In the genomic region with DNA sequence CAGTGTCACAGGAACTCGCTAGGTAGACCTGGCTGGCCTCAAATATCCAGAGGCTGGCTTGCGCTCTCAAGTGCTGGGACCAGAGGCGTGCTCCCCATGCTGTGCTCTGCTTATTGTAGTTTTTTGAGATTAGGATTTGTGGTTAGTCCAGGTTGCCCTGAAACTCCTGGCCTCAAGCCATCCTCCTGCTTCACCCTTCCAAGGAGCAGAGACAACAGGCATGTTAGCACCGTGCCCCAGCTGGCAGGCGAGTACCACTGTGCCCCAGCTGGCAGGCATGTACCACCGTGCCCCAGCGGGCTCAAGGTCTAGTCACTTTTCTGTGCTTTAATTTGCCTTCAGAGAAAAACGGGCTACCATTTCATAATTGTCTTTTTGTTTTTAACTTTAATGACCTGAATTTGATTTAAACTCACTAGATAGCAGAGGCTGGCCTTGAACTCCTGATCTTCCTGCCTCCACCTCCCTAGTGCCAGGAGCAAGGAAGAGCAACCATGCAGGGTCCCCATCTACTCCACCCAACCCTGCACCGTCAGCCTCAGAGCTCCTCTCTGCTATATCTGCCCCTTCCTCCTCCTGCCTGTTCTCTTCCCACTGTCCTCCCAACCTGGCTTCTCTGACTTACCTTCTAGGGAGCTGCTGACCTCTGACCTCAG, we compare ENCODE assay signal across 13 mouse cellular contexts. TPM values are rescaled to one million over a fixed set of nuclear protein-coding genes. Genes with fewer than 3 reads are reported as not detected.
DNase-seq lines count a peak whose midpoint lies in the region; ATAC-seq lines count a peak whose summit lies in the region.
"Had no signal": no experiment of that assay in that cellular context is flagged by ENCODE, and none has a peak within 500 bp of the region (broad histone marks: within the 10 kb centered on the region; RNA-seq: fewer than 3 reads in every experiment).

No protein-coding gene starts in this region.

- no peak overlapping the region for H3K9ac ChIP-seq in forebrain, embryonic 11.5 days (ENCODE audit: low read length)
- no peak overlapping the region for H3K9ac ChIP-seq in forebrain, embryonic 15.5 days (replicated peaks)
- 0 out of 2 replicates have a peak overlapping the region, but pooled peaks have one; percentile 12 for H3K9ac ChIP-seq in midbrain, embryonic 11.5 days (ENCODE audit: low read length)
- no peak overlapping the region for H3K9ac ChIP-seq in midbrain, embryonic 14.5 days (replicated peaks; ENCODE audit: low read length)
- H3K9ac ChIP-seq: hindbrain, embryonic 15.5 days; limb, embryonic 13.5 days had no signal

- no peak for DNase-seq in forebrain, embryonic 11.5 days (ENCODE audit: low spot score)
- DNase-seq in midbrain, embryonic 11.5 days (ENCODE audit: low spot score, missing footprints): no peak
- DNase-seq in midbrain, embryonic 14.5 days: no peak
- DNase-seq in embryonic facial prominence, embryonic 10.5 days (ENCODE audit: low spot score): no peak
- no peak for DNase-seq in frontal cortex, adult 2 months (ENCODE audit: extremely low spot score in 1 of 2, low spot score in 1 of 2)
- DNase-seq in right cerebral cortex, adult 18-20 months: no peak
- DNase-seq: cerebellum, adult 9-10 months; heart, adult 18-20 months had no signal

- no peak for ATAC-seq in forebrain, embryonic 11.5 days (replicated peaks; ENCODE audit: low FRiP score)
- ATAC-seq in forebrain, embryonic 15.5 days (replicated peaks): no peak
- no peak for ATAC-seq in midbrain, embryonic 11.5 days (ENCODE audit: low FRiP score)
- no peak for ATAC-seq in midbrain, embryonic 14.5 days (ENCODE audit: low FRiP score, low TSS enrichment)
- ATAC-seq in megakaryocyte progenitor cell, adult 5-6 weeks (replicated peaks; ENCODE audit: poor library complexity): peak; percentile 21

- H3K27ac ChIP-seq in forebrain, embryonic 11.5 days (ENCODE audit: low read depth, low read length): no peak overlapping the region
- H3K27ac ChIP-seq in forebrain, embryonic 15.5 days (replicated peaks): no peak overlapping the region
- H3K27ac ChIP-seq in midbrain, embryonic 11.5 days (ENCODE audit: low read depth, low read length): no peak overlapping the region
- H3K27ac ChIP-seq in midbrain, embryonic 14.5 days (replicated peaks; ENCODE audit: low read depth, low read length): no peak overlapping the region
- H3K27ac ChIP-seq in embryonic facial prominence, embryonic 10.5 days (replicated peaks): no peak overlapping the region
- H3K27ac ChIP-seq: hindbrain, embryonic 15.5 days; limb, embryonic 13.5 days; macrophage had no signal

- peak overlapping the region; percentile 10; the same call in 1 of the 2 replicates for H3K4me3 ChIP-seq in forebrain, embryonic 11.5 days (ENCODE audit: low read depth, low read length)
- no peak overlapping the region for H3K4me3 ChIP-seq in forebrain, embryonic 15.5 days
- H3K4me3 ChIP-seq in midbrain, embryonic 11.5 days (ENCODE audit: low read depth, low read length): no peak overlapping the region
- no peak overlapping the region for H3K4me3 ChIP-seq in midbrain, embryonic 14.5 days (replicated peaks; ENCODE audit: low read depth, low read length)
- H3K4me3 ChIP-seq in embryonic facial prominence, embryonic 10.5 days: peak overlapping the region; percentile 6; the same call in 1 of the 2 replicates
- H3K4me3 ChIP-seq: hindbrain, embryonic 15.5 days; limb, embryonic 13.5 days had no signal

- no peaks in the 10 kb centered on the region for H3K36me3 ChIP-seq in forebrain, embryonic 11.5 days (ENCODE audit: control insufficient read depth, insufficient read depth, low read length)
- no peaks in the 10 kb centered on the region for H3K36me3 ChIP-seq in forebrain, embryonic 15.5 days
- no peaks in the 10 kb centered on the region for H3K36me3 ChIP-seq in midbrain, embryonic 11.5 days (ENCODE audit: control insufficient read depth, insufficient read depth, low read length)
- H3K36me3 ChIP-seq in midbrain, embryonic 14.5 days (ENCODE audit: control insufficient read depth, insufficient read depth, low read length): no peaks in the 10 kb centered on the region
- H3K36me3 ChIP-seq in embryonic facial prominence, embryonic 10.5 days (replicated peaks): no peaks in the 10 kb centered on the region
- H3K36me3 ChIP-seq: hindbrain, embryonic 15.5 days; limb, embryonic 13.5 days had no signal

- no peak overlapping the region for H3K4me2 ChIP-seq in forebrain, embryonic 11.5 days (ENCODE audit: low read depth, low read length, severe bottlenecking)
- no peak overlapping the region for H3K4me2 ChIP-seq in forebrain, embryonic 15.5 days (replicated peaks)
- H3K4me2 ChIP-seq in midbrain, embryonic 11.5 days: no peak overlapping the region
- no peak overlapping the region for H3K4me2 ChIP-seq in midbrain, embryonic 14.5 days (ENCODE audit: low read length)
- H3K4me2 ChIP-seq: hindbrain, embryonic 15.5 days; limb, embryonic 13.5 days had no signal

- H3K9me3 ChIP-seq in forebrain, embryonic 11.5 days (ENCODE audit: control insufficient read depth, low read length): no peaks in the 10 kb centered on the region
- no peaks in the 10 kb centered on the region for H3K9me3 ChIP-seq in forebrain, embryonic 15.5 days
- no peaks in the 10 kb centered on the region for H3K9me3 ChIP-seq in midbrain, embryonic 11.5 days (ENCODE audit: control insufficient read depth, low read length)
- no peaks in the 10 kb centered on the region for H3K9me3 ChIP-seq in midbrain, embryonic 14.5 days (ENCODE audit: control insufficient read depth, low read length)
- peaks cover 3% of the 10 kb centered on the region; the same call in 1 of the 2 replicates for H3K9me3 ChIP-seq in embryonic facial prominence, embryonic 10.5 days
- H3K9me3 ChIP-seq: hindbrain, embryonic 15.5 days; limb, embryonic 13.5 days had no signal

- 78% methylated on average over 9 of the region's 9 CpGs for WGBS in forebrain, embryonic 11.5 days
- 71% methylated on average over 9 of the region's 9 CpGs for whole genome bisulfite sequencing in forebrain, embryonic 15.5 days
- WGBS in midbrain, embryonic 11.5 days: 80% methylated on average over 9 of the region's 9 CpGs
- 81% methylated on average over 9 of the region's 9 CpGs for WGBS in midbrain, embryonic 14.5 days
- 81% methylated on average over 9 of the region's 9 CpGs for WGBS in embryonic facial prominence, embryonic 10.5 days

- H3K4me1 ChIP-seq in forebrain, embryonic 11.5 days (replicated peaks; ENCODE audit: control insufficient read depth, insufficient read depth, low read length): peaks cover 6% of the 10 kb centered on the region; the same call in 1 of the 2 replicates
- peaks cover 9% of the 10 kb centered on the region; the same call in 1 of the 2 replicates for H3K4me1 ChIP-seq in forebrain, embryonic 15.5 days
- peaks cover 7% of the 10 kb centered on the region; the same call in 1 of the 2 replicates for H3K4me1 ChIP-seq in midbrain, embryonic 11.5 days (ENCODE audit: control insufficient read depth, insufficient read depth, low read length)
- no peaks in the 10 kb centered on the region for H3K4me1 ChIP-seq in midbrain, embryonic 14.5 days (ENCODE audit: control insufficient read depth, insufficient read depth, low read length)
- H3K4me1 ChIP-seq in embryonic facial prominence, embryonic 10.5 days: peaks cover 27% of the 10 kb centered on the region

- H3K27me3 ChIP-seq in forebrain, embryonic 11.5 days (ENCODE audit: control insufficient read depth, insufficient read depth, low read length): peaks cover 14% of the 10 kb centered on the region
- H3K27me3 ChIP-seq in forebrain, embryonic 15.5 days: peaks cover 22% of the 10 kb centered on the region
- H3K27me3 ChIP-seq in midbrain, embryonic 11.5 days (ENCODE audit: control insufficient read depth, insufficient read depth, low read length): peaks cover 13% of the 10 kb centered on the region
- H3K27me3 ChIP-seq in midbrain, embryonic 14.5 days (ENCODE audit: control insufficient read depth, insufficient read depth, low read length): peaks cover 19% of the 10 kb centered on the region; the same call in 1 of the 2 replicates
- H3K27me3 ChIP-seq in embryonic facial prominence, embryonic 10.5 days (replicated peaks; ENCODE audit: low read depth, poor library complexity, severe bottlenecking): peaks cover 62% of the 10 kb centered on the region

RNA-seq across cellular contexts. Expression of gene Acp5, which starts 0.4 kb away (rescaled TPM):
- 17.8 and 20.7 TPM in 2 replicates for polyA plus RNA-seq in forebrain, embryonic 11.5 days (2014; fragmentation: Nextera tagmentation; extraction: Ambion mirVana)
- 0.17 and 0.84 TPM in 2 replicates for polyA plus RNA-seq in forebrain, embryonic 15.5 days (2015; fragmentation: Nextera tagmentation; extraction: Ambion mirVana)
- polyA plus RNA-seq in midbrain, embryonic 11.5 days (2014; fragmentation: Nextera tagmentation; extraction: Ambion mirVana): 15.4 and 19.7 TPM in 2 replicates
- polyA plus RNA-seq in midbrain, embryonic 14.5 days (2014; fragmentation: Nextera tagmentation; extraction: Ambion mirVana): 0.79 TPM in 1 of 2 replicates, not detected in the other
- 16.6 and 17.5 TPM in 2 replicates for polyA plus RNA-seq in embryonic facial prominence, embryonic 10.5 days (2016; fragmentation: Nextera tagmentation; extraction: Ambion mirVana)
- 3.3 and 4.1 TPM in 2 replicates for total RNA-seq in megakaryocyte progenitor cell, adult 5-6 weeks (2015)
- total RNA-seq in megakaryocyte progenitor cell, adult 5-6 weeks (2017): 2.9 and 5.3 TPM in 2 replicates
- 0.60 and 1.6 TPM in 2 replicates for polyA plus RNA-seq in frontal cortex, adult 2 months (2012; rRNA removed)

RNA-seq across cellular contexts. Expression of gene Elof1, which starts 18.1 kb away (rescaled TPM):
- 205 and 233 TPM in 2 replicates for polyA plus RNA-seq in forebrain, embryonic 11.5 days (2014; fragmentation: Nextera tagmentation; extraction: Ambion mirVana)
- polyA plus RNA-seq in forebrain, embryonic 15.5 days (2015; fragmentation: Nextera tagmentation; extraction: Ambion mirVana): 179 and 181 TPM in 2 replicates
- 208 and 225 TPM in 2 replicates for polyA plus RNA-seq in midbrain, embryonic 11.5 days (2014; fragmentation: Nextera tagmentation; extraction: Ambion mirVana)
- 182 and 196 TPM in 2 replicates for polyA plus RNA-seq in midbrain, embryonic 14.5 days (2014; fragmentation: Nextera tagmentation; extraction: Ambion mirVana)
- 241 and 245 TPM in 2 replicates for polyA plus RNA-seq in embryonic facial prominence, embryonic 10.5 days (2016; fragmentation: Nextera tagmentation; extraction: Ambion mirVana)
- total RNA-seq in megakaryocyte progenitor cell, adult 5-6 weeks (2015): 106 and 124 TPM in 2 replicates
- total RNA-seq in megakaryocyte progenitor cell, adult 5-6 weeks (2017): 43.6 and 49.6 TPM in 2 replicates
- polyA plus RNA-seq in frontal cortex, adult 2 months (2012; rRNA removed): 107 and 121 TPM in 2 replicates

RNA-seq across cellular contexts. Expression of gene Pigyl, which starts 21.5 kb away (rescaled TPM):
- 59.9 and 62.5 TPM in 2 replicates for polyA plus RNA-seq in forebrain, embryonic 11.5 days (2014; fragmentation: Nextera tagmentation; extraction: Ambion mirVana)
- 85.9 and 89.6 TPM in 2 replicates for polyA plus RNA-seq in forebrain, embryonic 15.5 days (2015; fragmentation: Nextera tagmentation; extraction: Ambion mirVana)
- 63.9 and 66.6 TPM in 2 replicates for polyA plus RNA-seq in midbrain, embryonic 11.5 days (2014; fragmentation: Nextera tagmentation; extraction: Ambion mirVana)
- 94.1 and 96.4 TPM in 2 replicates for polyA plus RNA-seq in midbrain, embryonic 14.5 days (2014; fragmentation: Nextera tagmentation; extraction: Ambion mirVana)
- polyA plus RNA-seq in embryonic facial prominence, embryonic 10.5 days (2016; fragmentation: Nextera tagmentation; extraction: Ambion mirVana): 45.1 and 48.2 TPM in 2 replicates
- total RNA-seq in megakaryocyte progenitor cell, adult 5-6 weeks (2015): 21.8 and 25.4 TPM in 2 replicates
- total RNA-seq in megakaryocyte progenitor cell, adult 5-6 weeks (2017): 28.4 and 31.8 TPM in 2 replicates
- polyA plus RNA-seq in frontal cortex, adult 2 months (2012; rRNA removed): 93.7 and 106 TPM in 2 replicates

RNA-seq across cellular contexts. Expression of gene Cnn1, which starts 36.1 kb away (rescaled TPM):
- 1.00 and 1.2 TPM in 2 replicates for polyA plus RNA-seq in forebrain, embryonic 11.5 days (2014; fragmentation: Nextera tagmentation; extraction: Ambion mirVana)
- 0.53 and 1.1 TPM in 2 replicates for polyA plus RNA-seq in forebrain, embryonic 15.5 days (2015; fragmentation: Nextera tagmentation; extraction: Ambion mirVana)
- 1.3 and 1.6 TPM in 2 replicates for polyA plus RNA-seq in midbrain, embryonic 11.5 days (2014; fragmentation: Nextera tagmentation; extraction: Ambion mirVana)
- polyA plus RNA-seq in midbrain, embryonic 14.5 days (2014; fragmentation: Nextera tagmentation; extraction: Ambion mirVana): 0.58 and 0.61 TPM in 2 replicates
- 1.3 and 3.1 TPM in 2 replicates for polyA plus RNA-seq in embryonic facial prominence, embryonic 10.5 days (2016; fragmentation: Nextera tagmentation; extraction: Ambion mirVana)
- not detected in 2 replicates for total RNA-seq in megakaryocyte progenitor cell, adult 5-6 weeks (2015)
- not detected in 2 replicates for total RNA-seq in megakaryocyte progenitor cell, adult 5-6 weeks (2017)
- polyA plus RNA-seq in frontal cortex, adult 2 months (2012; rRNA removed): 1.4 and 2.3 TPM in 2 replicates
- polyA plus RNA-seq: macrophage had no signal

RNA-seq across cellular contexts. Expression of gene Ecsit, which starts 49.9 kb away (rescaled TPM):
- polyA plus RNA-seq in forebrain, embryonic 11.5 days (2014; fragmentation: Nextera tagmentation; extraction: Ambion mirVana): 34.6 and 39.6 TPM in 2 replicates
- 59.2 and 59.7 TPM in 2 replicates for polyA plus RNA-seq in forebrain, embryonic 15.5 days (2015; fragmentation: Nextera tagmentation; extraction: Ambion mirVana)
- polyA plus RNA-seq in midbrain, embryonic 11.5 days (2014; fragmentation: Nextera tagmentation; extraction: Ambion mirVana): 31.2 and 31.5 TPM in 2 replicates
- 45.6 and 48.5 TPM in 2 replicates for polyA plus RNA-seq in midbrain, embryonic 14.5 days (2014; fragmentation: Nextera tagmentation; extraction: Ambion mirVana)
- polyA plus RNA-seq in embryonic facial prominence, embryonic 10.5 days (2016; fragmentation: Nextera tagmentation; extraction: Ambion mirVana): 38.6 and 41.7 TPM in 2 replicates
- total RNA-seq in megakaryocyte progenitor cell, adult 5-6 weeks (2015): 10.1 and 12.0 TPM in 2 replicates
- total RNA-seq in megakaryocyte progenitor cell, adult 5-6 weeks (2017): 20.8 and 24.0 TPM in 2 replicates
- polyA plus RNA-seq in frontal cortex, adult 2 months (2012; rRNA removed): 62.5 and 64.9 TPM in 2 replicates

Comparison
In these comparisons a context has a peak if more than half of its experiments do, and no peak if none do; other contexts are left out.
1. H3K4me3 ChIP-seq: peak in forebrain, embryonic 11.5 days (single experiment) and embryonic facial prominence, embryonic 10.5 days (single experiment); none in forebrain, embryonic 15.5 days (single experiment), midbrain, embryonic 11.5 days (single experiment) and midbrain, embryonic 14.5 days (single experiment).